Mouse (Mus musculus): Measurements from ENCODE around the gene Ric8a.

DNA sequence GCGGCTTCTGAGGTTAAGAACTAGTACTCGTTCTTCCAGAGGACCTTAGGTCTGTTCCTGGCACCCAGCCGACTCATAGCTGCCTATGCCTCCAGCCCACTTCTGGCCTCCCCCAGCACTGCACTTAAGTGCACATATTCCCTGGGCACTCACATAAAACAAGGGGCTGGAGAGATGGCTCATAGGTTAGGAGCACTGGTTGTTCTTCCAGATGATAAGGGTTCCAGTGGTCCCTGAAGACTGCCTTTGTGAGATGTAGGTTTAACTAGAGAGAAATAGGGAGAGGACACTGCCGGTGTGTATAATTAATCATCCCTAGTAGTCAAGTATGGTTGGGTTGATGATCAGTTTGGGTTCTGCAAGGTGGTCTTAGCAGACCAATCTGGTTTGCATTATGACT is 34.0 kb upstream of the Ric8a start:
- no peak for TF ChIP-seq CTCF (IDR thresholded peaks at IDR 0.05; ENCODE audit: extremely low read depth, insufficient read depth, insufficient read length, insufficient replicate concordance)
- no peak for TF ChIP-seq POLR2A (IDR thresholded peaks at IDR 0.05; ENCODE audit: low read depth, low read length)
